Mouse (Mus musculus): ENCODE measurements at regions not wholly inside any gene's neighbourhood (a gene's known extent, or its start where the extent isn't known, plus 50 kb on each side); places are given as distances from the start of the nearest gene placed in this dataset.

GRCm38 (mm10) chr8:54441143-54441542 is 88.2 kb upstream of the Asb5 start:
- Histone ChIP-seq H3K27me3 (ENCODE audit: control insufficient read depth, insufficient read depth, low read length) (no peaks in the 10 kb centered on the region), H3K27ac (no peak overlapping the region), H3K36me3 (ENCODE audit: control insufficient read depth, insufficient read depth, low read length) (no peaks in the 10 kb centered on the region), H3K4me3 (no peak overlapping the region), H3K4me1 (ENCODE audit: control insufficient read depth, insufficient read depth, low read length) (no peaks in the 10 kb centered on the region; the same call in 1 of the 2 replicates), H3K9ac (ENCODE audit: low read depth, low read length) (no peak overlapping the region), H3K79me2 (replicated peaks; ENCODE audit: control insufficient read depth, insufficient read depth, low read length) (no peaks in the 10 kb centered on the region)
- no peak for TF ChIP-seq EP300 (IDR thresholded peaks at IDR 0.05; ENCODE audit: insufficient read depth, low read depth, low read length)
- TF ChIP-seq POLR2A (IDR thresholded peaks at IDR 0.05; ENCODE audit: insufficient read depth, low read depth, low read length): no peak
- TF ChIP-seq CTCF (IDR thresholded peaks at IDR 0.05): no peak
- WGBS: 55% methylated on average over 3 of the region's 3 CpGs
- DNase-seq: no peak
- intact Hi-C loops (cut with DNase I): no loop called here

- H3K9ac ChIP-seq (ENCODE audit: low read depth, low read length): no peak overlapping the region
- no peaks in the 10 kb centered on the region for H3K36me3 ChIP-seq (ENCODE audit: control insufficient read depth, insufficient read depth, low read length)
- H3K79me2 ChIP-seq (replicated peaks; ENCODE audit: control insufficient read depth, insufficient read depth, low read length): no peaks in the 10 kb centered on the region
- H3K27me3 ChIP-seq (ENCODE audit: control insufficient read depth, insufficient read depth, low read length): no peaks in the 10 kb centered on the region
- intact Hi-C loops (cut with DNase I): no loop called here
- WGBS: 81% methylated on average over 1 of the region's 1 CpGs
- no peak overlapping the region for H3K27ac ChIP-seq
- H3K4me1 ChIP-seq (ENCODE audit: control insufficient read depth, insufficient read depth, low read length): no peaks in the 10 kb centered on the region; the same call in 1 of the 2 replicates
- no peak overlapping the region for H3K4me3 ChIP-seq
- TF ChIP-seq POLR2A (IDR thresholded peaks at IDR 0.05; ENCODE audit: insufficient read depth, low read depth, low read length) (no peak), EP300 (IDR thresholded peaks at IDR 0.05; ENCODE audit: insufficient read depth, low read depth, low read length) (no peak)
- DNase-seq: no peak
Observed at GRCm38 (mm10) chr8:54442395-54442794, 87.0 kb upstream of the Asb5 start.

DNA sequence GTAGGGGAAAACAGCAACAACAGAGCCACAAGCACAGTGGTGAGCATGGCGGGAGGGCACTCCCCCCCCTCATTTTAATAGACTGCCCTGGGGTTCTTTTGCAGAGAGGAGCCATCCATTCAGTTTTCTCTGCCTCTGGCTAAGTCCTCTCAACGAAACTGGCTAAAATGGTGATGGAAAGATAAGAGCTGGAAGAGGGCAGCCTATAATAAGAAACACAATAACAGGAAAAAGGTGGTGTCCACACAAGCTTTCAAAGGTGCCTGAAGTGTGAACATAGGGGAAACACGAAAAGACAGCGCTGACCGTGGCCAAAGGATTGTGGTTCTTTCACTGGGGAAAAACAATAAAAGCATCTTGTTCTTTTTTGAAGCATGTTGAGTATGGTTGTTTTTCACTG is 83.0 kb upstream of the Asb5 start:
- intact Hi-C loops (cut with DNase I): loop anchor here (5.0 kb wide), 1 partner anchor 36 kb away; no protein-coding TSS in a partner anchor
- Histone ChIP-seq H3K4me3 (no peak overlapping the region), H3K36me3 (ENCODE audit: control insufficient read depth, insufficient read depth, low read length) (no peaks in the 10 kb centered on the region), H3K27me3 (ENCODE audit: control insufficient read depth, insufficient read depth, low read length) (no peaks in the 10 kb centered on the region), H3K9ac (ENCODE audit: low read depth, low read length) (no peak overlapping the region), H3K27ac (no peak overlapping the region), H3K79me2 (replicated peaks; ENCODE audit: control insufficient read depth, insufficient read depth, low read length) (no peaks in the 10 kb centered on the region), H3K4me1 (ENCODE audit: control insufficient read depth, insufficient read depth, low read length) (no peaks in the 10 kb centered on the region; the same call in 1 of the 2 replicates)
- TF ChIP-seq CTCF (IDR thresholded peaks at IDR 0.05) (no peak), EP300 (IDR thresholded peaks at IDR 0.05; ENCODE audit: insufficient read depth, low read depth, low read length) (no peak), POLR2A (IDR thresholded peaks at IDR 0.05; ENCODE audit: insufficient read depth, low read depth, low read length) (no peak)
- no peak for DNase-seq
- WGBS: 25% methylated on average over 5 of the region's 5 CpGs

- H3K27me3 ChIP-seq (ENCODE audit: control insufficient read depth, insufficient read depth, low read length): no peaks in the 10 kb centered on the region
- H3K27ac ChIP-seq: no peak overlapping the region
- H3K36me3 ChIP-seq (ENCODE audit: control insufficient read depth, insufficient read depth, low read length): no peaks in the 10 kb centered on the region
- no peak overlapping the region for H3K4me3 ChIP-seq
- H3K79me2 ChIP-seq (replicated peaks; ENCODE audit: control insufficient read depth, insufficient read depth, low read length): no peaks in the 10 kb centered on the region
- no peak for DNase-seq
- no peak overlapping the region for H3K9ac ChIP-seq (ENCODE audit: low read depth, low read length)
- no peaks in the 10 kb centered on the region; the same call in none of the 2 replicates for H3K4me1 ChIP-seq (ENCODE audit: control insufficient read depth, insufficient read depth, low read length)
- TF ChIP-seq CTCF (IDR thresholded peaks at IDR 0.05): no peak
- TF ChIP-seq EP300 (IDR thresholded peaks at IDR 0.05; ENCODE audit: insufficient read depth, low read depth, low read length): no peak
- TF ChIP-seq POLR2A (IDR thresholded peaks at IDR 0.05; ENCODE audit: insufficient read depth, low read depth, low read length): no peak
- intact Hi-C loops (cut with DNase I): loop anchor here (5.0 kb wide), 1 partner anchor 32 kb away; no protein-coding TSS in a partner anchor
Observed at GRCm38 (mm10) chr8:54449811-54450210, 79.6 kb upstream of the Asb5 start.

DNA sequence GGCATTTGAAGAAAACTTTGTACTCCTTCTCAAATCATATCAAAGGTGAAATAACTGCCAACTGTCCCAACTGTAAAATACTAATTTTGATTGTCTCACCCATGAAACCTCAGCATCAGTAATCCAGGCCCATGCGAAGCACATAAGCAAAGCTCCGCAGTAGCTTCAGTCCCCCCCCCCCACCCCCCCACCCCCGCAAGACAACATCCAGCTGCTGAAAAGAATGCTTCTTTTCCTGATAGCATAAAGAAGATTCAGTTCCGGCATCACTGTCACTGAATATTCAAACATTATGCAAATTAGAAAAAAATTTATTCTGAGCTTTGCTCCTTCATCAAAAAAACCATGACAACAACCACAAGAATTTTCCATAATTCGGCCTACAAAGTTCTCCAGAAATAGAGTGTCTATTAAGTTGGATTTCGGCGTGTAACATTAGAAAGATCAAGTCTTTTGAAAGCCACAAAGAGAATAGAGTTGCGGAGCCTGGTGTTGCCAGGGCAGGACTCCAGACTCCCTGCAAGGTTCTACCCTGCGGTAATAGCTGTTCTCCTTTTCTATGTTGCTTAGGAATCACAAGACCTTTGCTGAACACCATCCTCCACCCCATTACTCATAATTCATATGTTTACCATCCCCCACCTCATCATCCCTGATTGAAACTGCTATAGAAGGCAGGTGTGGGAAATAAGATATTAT is 77.9 kb upstream of the Asb5 start:
- no peaks in the 10 kb centered on the region for H3K27me3 ChIP-seq (ENCODE audit: control insufficient read depth, insufficient read depth, low read length)
- TF ChIP-seq EP300 (IDR thresholded peaks at IDR 0.05; ENCODE audit: insufficient read depth, low read depth, low read length) (no peak), POLR2A (IDR thresholded peaks at IDR 0.05; ENCODE audit: insufficient read depth, low read depth, low read length) (no peak), CTCF (IDR thresholded peaks at IDR 0.05) (no peak)
- intact Hi-C loops (cut with DNase I): no loop called here
- H3K36me3 ChIP-seq (ENCODE audit: control insufficient read depth, insufficient read depth, low read length): no peaks in the 10 kb centered on the region
- no peak overlapping the region for H3K27ac ChIP-seq
- DNase-seq: no peak
- no peak overlapping the region for H3K4me3 ChIP-seq
- no peaks in the 10 kb centered on the region for H3K79me2 ChIP-seq (replicated peaks; ENCODE audit: control insufficient read depth, insufficient read depth, low read length)
- no peak overlapping the region for H3K9ac ChIP-seq (ENCODE audit: low read depth, low read length)
- WGBS: 78% methylated on average over 9 of the region's 9 CpGs
- no peaks in the 10 kb centered on the region; the same call in 1 of the 2 replicates for H3K4me1 ChIP-seq (ENCODE audit: control insufficient read depth, insufficient read depth, low read length)

GRCm38 (mm10) chr8:54464977-54465376 is 64.4 kb upstream of the Asb5 start:
- no peaks in the 10 kb centered on the region for H3K36me3 ChIP-seq (ENCODE audit: control insufficient read depth, insufficient read depth, low read length)
- no peaks in the 10 kb centered on the region for H3K79me2 ChIP-seq (replicated peaks; ENCODE audit: control insufficient read depth, insufficient read depth, low read length)
- WGBS: 37% methylated on average over 5 of the region's 5 CpGs
- TF ChIP-seq EP300 (IDR thresholded peaks at IDR 0.05; ENCODE audit: insufficient read depth, low read depth, low read length): no peak
- no peak for TF ChIP-seq CTCF (IDR thresholded peaks at IDR 0.05)
- TF ChIP-seq POLR2A (IDR thresholded peaks at IDR 0.05; ENCODE audit: insufficient read depth, low read depth, low read length): no peak
- intact Hi-C loops (cut with DNase I): no loop called here
- no peaks in the 10 kb centered on the region for H3K4me1 ChIP-seq (ENCODE audit: control insufficient read depth, insufficient read depth, low read length)
- DNase-seq: no peak
- no peak overlapping the region for H3K4me3 ChIP-seq
- no peaks in the 10 kb centered on the region for H3K27me3 ChIP-seq (ENCODE audit: control insufficient read depth, insufficient read depth, low read length)
- H3K27ac ChIP-seq: no peak overlapping the region
- no peak overlapping the region for H3K9ac ChIP-seq (ENCODE audit: low read depth, low read length)

All from heart, adult 2 months (tissue).